Mouse (Mus musculus): ENCODE data around the gene Pigk.

- TF ChIP-seq CTCF (conservative IDR thresholded peaks at IDR 0.05; ENCODE audit: low read length) (no peak), NANOG (IDR thresholded peaks at IDR 0.05; ENCODE audit: borderline replicate concordance, low read length) (no peak), POU5F1 (IDR thresholded peaks at IDR 0.05; ENCODE audit: borderline replicate concordance, low read length) (no peak)
Measured at GRCm38 (mm10) chr3:152949233-152949777, 235.4 kb downstream of the Pigk start.
